ENCODE assay signal across 8 mouse cellular contexts in the genomic region with DNA sequence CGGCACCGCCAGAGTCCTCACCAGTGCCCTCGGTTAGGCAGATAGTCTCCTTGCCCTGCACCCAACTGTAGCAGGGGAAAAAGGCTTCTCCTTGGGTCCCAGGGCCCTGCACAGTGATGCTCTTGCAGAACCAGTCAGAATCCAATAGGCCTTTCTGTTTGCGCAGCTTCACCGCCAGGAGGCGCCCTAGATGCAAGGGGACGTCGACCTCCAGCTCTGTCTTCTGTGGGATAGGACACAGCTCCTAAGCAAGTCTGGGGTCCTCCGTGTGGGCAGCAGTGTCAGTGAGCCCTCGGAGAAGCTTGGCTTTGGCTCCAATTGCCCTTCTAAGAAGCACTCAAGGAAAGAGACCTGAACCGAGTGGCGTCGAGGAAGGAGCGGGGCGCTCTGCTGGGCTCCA. TPM values are rescaled to one million over a fixed set of nuclear protein-coding genes. Genes with fewer than 3 reads are reported as not detected.
DNase-seq lines count a peak whose midpoint lies in the region; ATAC-seq and TF ChIP-seq lines count a peak whose summit lies in the region.

No protein-coding gene starts in this region.

- peaks cover 8% of the 10 kb centered on the region for H3K4me1 ChIP-seq in embryonic facial prominence, embryonic 10.5 days
- no peaks in the 10 kb centered on the region for H3K4me1 ChIP-seq in hindbrain, embryonic 11.5 days (replicated peaks; ENCODE audit: control insufficient read depth, insufficient read depth, low read length)
- no peaks in the 10 kb centered on the region for H3K4me1 ChIP-seq in limb, embryonic 11.5 days (ENCODE audit: control insufficient read depth, insufficient read depth, low read length)
- peaks cover 5% of the 10 kb centered on the region for H3K4me1 ChIP-seq in midbrain, embryonic 13.5 days (replicated peaks)
- H3K4me1 ChIP-seq in testis, adult 2 months (ENCODE audit: control insufficient read depth, insufficient read depth, low read length): peaks cover 7% of the 10 kb centered on the region

- no peaks in the 10 kb centered on the region for H3K9me3 ChIP-seq in embryonic facial prominence, embryonic 10.5 days
- no peaks in the 10 kb centered on the region for H3K9me3 ChIP-seq in hindbrain, embryonic 11.5 days (ENCODE audit: control insufficient read depth, low read length)
- H3K9me3 ChIP-seq in limb, embryonic 11.5 days (ENCODE audit: control insufficient read depth, low read length): no peaks in the 10 kb centered on the region
- H3K9me3 ChIP-seq in midbrain, embryonic 13.5 days: no peaks in the 10 kb centered on the region

- 3% methylated on average over 15 of the region's 15 CpGs for WGBS in embryonic facial prominence, embryonic 10.5 days
- 2% methylated on average over 15 of the region's 15 CpGs for WGBS in hindbrain, embryonic 11.5 days
- WGBS in limb, embryonic 11.5 days: 3% methylated on average over 15 of the region's 15 CpGs
- 2% methylated on average over 15 of the region's 15 CpGs for WGBS in midbrain, embryonic 13.5 days

- DNase-seq in cerebellum, postnatal 25 days: peak; percentile 11 to 56
- DNase-seq in cerebellum, adult 11-12 months: no peak
- peak; percentile 13 for DNase-seq in Muller cell, postnatal 12 days (ENCODE audit: inconsistent ontology term)
- peak; percentile 78 for DNase-seq in embryonic facial prominence, embryonic 10.5 days (ENCODE audit: low spot score)
- peak; percentile 77 for DNase-seq in hindbrain, embryonic 11.5 days (ENCODE audit: low spot score)
- peak; percentile 76 for DNase-seq in limb, embryonic 11.5 days (ENCODE audit: low spot score)

- H3K9ac ChIP-seq in hindbrain, embryonic 11.5 days (ENCODE audit: low read depth, low read length): no peak overlapping the region
- H3K9ac ChIP-seq in limb, embryonic 11.5 days (ENCODE audit: low read length): no peak overlapping the region
- no peak overlapping the region for H3K9ac ChIP-seq in midbrain, embryonic 13.5 days (replicated peaks)

- no peak for ATAC-seq in hindbrain, embryonic 11.5 days (ENCODE audit: low FRiP score)
- ATAC-seq in limb, embryonic 11.5 days (ENCODE audit: insufficient number of reproducible peaks, low FRiP score, low TSS enrichment, low read depth): no peak
- no peak for ATAC-seq in midbrain, embryonic 13.5 days

- peaks cover 75% of the 10 kb centered on the region for H3K27me3 ChIP-seq in embryonic facial prominence, embryonic 10.5 days (replicated peaks; ENCODE audit: low read depth, poor library complexity, severe bottlenecking)
- H3K27me3 ChIP-seq in hindbrain, embryonic 11.5 days (ENCODE audit: control insufficient read depth, insufficient read depth, low read length): peaks cover 21% of the 10 kb centered on the region
- peaks cover 33% of the 10 kb centered on the region for H3K27me3 ChIP-seq in limb, embryonic 11.5 days (ENCODE audit: control insufficient read depth, insufficient read depth, low read length)
- H3K27me3 ChIP-seq in midbrain, embryonic 13.5 days: peaks cover 53% of the 10 kb centered on the region
- no peaks in the 10 kb centered on the region; the same call in 1 of the 2 replicates for H3K27me3 ChIP-seq in testis, adult 2 months (ENCODE audit: control insufficient read depth, insufficient read depth, low read length)

- no peak overlapping the region for H3K27ac ChIP-seq in embryonic facial prominence, embryonic 10.5 days (replicated peaks)
- H3K27ac ChIP-seq in hindbrain, embryonic 11.5 days (ENCODE audit: low read depth, low read length): no peak overlapping the region
- H3K27ac ChIP-seq in limb, embryonic 11.5 days (replicated peaks; ENCODE audit: low read depth, low read length): no peak overlapping the region
- no peak overlapping the region for H3K27ac ChIP-seq in midbrain, embryonic 13.5 days
- H3K27ac ChIP-seq in testis, adult 2 months (ENCODE audit: control insufficient read depth, insufficient read depth, low read depth, low read length): no peak overlapping the region

- peak overlapping the region; percentile 37 for H3K4me3 ChIP-seq in embryonic facial prominence, embryonic 10.5 days
- H3K4me3 ChIP-seq in hindbrain, embryonic 11.5 days (ENCODE audit: low read depth, low read length): no peak overlapping the region; the same call in 1 of the 2 replicates
- H3K4me3 ChIP-seq in limb, embryonic 11.5 days (ENCODE audit: low read depth, low read length): no peak overlapping the region
- H3K4me3 ChIP-seq in midbrain, embryonic 13.5 days (replicated peaks): peak overlapping the region; percentile 13
- H3K4me3 ChIP-seq in testis, adult 2 months (ENCODE audit: control insufficient read depth, low read depth, low read length): no peak overlapping the region

- no peak for TF ChIP-seq POLR2A in testis, adult 2 months (IDR thresholded peaks at IDR 0.05; ENCODE audit: control insufficient read depth, low read depth, low read length)

- no peaks in the 10 kb centered on the region for H3K36me3 ChIP-seq in embryonic facial prominence, embryonic 10.5 days (replicated peaks)
- H3K36me3 ChIP-seq in hindbrain, embryonic 11.5 days (ENCODE audit: control insufficient read depth, insufficient read depth, low read length): no peaks in the 10 kb centered on the region
- H3K36me3 ChIP-seq in limb, embryonic 11.5 days (ENCODE audit: control insufficient read depth, insufficient read depth, low read length): no peaks in the 10 kb centered on the region
- H3K36me3 ChIP-seq in midbrain, embryonic 13.5 days: no peaks in the 10 kb centered on the region
- no peaks in the 10 kb centered on the region for H3K36me3 ChIP-seq in testis, adult 2 months (ENCODE audit: control insufficient read depth, insufficient read depth, low read length)

- no peak overlapping the region for H3K4me2 ChIP-seq in hindbrain, embryonic 11.5 days (replicated peaks; ENCODE audit: low read depth, low read length)
- no peak overlapping the region; the same call in 1 of the 2 replicates for H3K4me2 ChIP-seq in limb, embryonic 11.5 days (ENCODE audit: low read depth, severe bottlenecking)
- H3K4me2 ChIP-seq in midbrain, embryonic 13.5 days (replicated peaks): peak overlapping the region; percentile 28

- TF ChIP-seq CTCF in testis, adult 2 months (IDR thresholded peaks at IDR 0.05; ENCODE audit: control insufficient read depth, insufficient read depth, insufficient replicate concordance, low read depth, low read length): peak; percentile 92

RNA-seq across cellular contexts. Expression of a gene that starts 0.8 kb away (rescaled TPM):
- not detected in 2 replicates for polyA plus RNA-seq in embryonic facial prominence, embryonic 10.5 days (2016; fragmentation: Nextera tagmentation; extraction: Ambion mirVana)
- polyA plus RNA-seq in hindbrain, embryonic 11.5 days (2014; fragmentation: Nextera tagmentation; extraction: Ambion mirVana): not detected in 2 replicates
- polyA plus RNA-seq in limb, embryonic 11.5 days (2014; fragmentation: Nextera tagmentation; extraction: Ambion mirVana): not detected in 2 replicates
- polyA plus RNA-seq in midbrain, embryonic 13.5 days (2015; fragmentation: Nextera tagmentation; extraction: Ambion mirVana): 0.07 TPM in 1 of 2 replicates, not detected in the other
- 0.12 TPM in 1 of 2 replicates, not detected in the other for polyA plus RNA-seq in testis, adult 2 months (2012; rRNA removed)

RNA-seq across cellular contexts. Expression of a gene that starts 30.2 kb away (rescaled TPM):
- polyA plus RNA-seq in embryonic facial prominence, embryonic 10.5 days (2016; fragmentation: Nextera tagmentation; extraction: Ambion mirVana): 0.11 and 0.29 TPM in 2 replicates
- polyA plus RNA-seq in hindbrain, embryonic 11.5 days (2014; fragmentation: Nextera tagmentation; extraction: Ambion mirVana): 0.18 TPM in 1 of 2 replicates, not detected in the other
- 0.20 TPM in 1 of 2 replicates, not detected in the other for polyA plus RNA-seq in limb, embryonic 11.5 days (2014; fragmentation: Nextera tagmentation; extraction: Ambion mirVana)
- not detected in 2 replicates for polyA plus RNA-seq in midbrain, embryonic 13.5 days (2015; fragmentation: Nextera tagmentation; extraction: Ambion mirVana)
- polyA plus RNA-seq in testis, adult 2 months (2012; rRNA removed): 0.52 and 1.3 TPM in 2 replicates

Comparison
In these comparisons a context has a peak if more than half of its experiments do, and no peak if none do; other contexts are left out.
1. H3K4me3 ChIP-seq: peak in embryonic facial prominence, embryonic 10.5 days (single experiment) and midbrain, embryonic 13.5 days (single experiment); none in hindbrain, embryonic 11.5 days (single experiment), limb, embryonic 11.5 days (single experiment) and testis, adult 2 months (single experiment).